Mouse (Mus musculus) liver, adult (tissue): ENCODE data around the gene Gak.

Experiments
- GATA4 ChIP-seq: IDR thresholded peaks from 2 replicates; pipeline ENCODE4 v1.6.1; 2014; ENCODE audit warnings: mild to moderate bottlenecking, low read length; ENCODE audit not compliant: insufficient replicate concordance

Gak gene

GRCm38 (mm10) chr5:108662772-108663171 is 33.2 kb upstream of the Gak start:
- TF ChIP-seq GATA4: no peak

GRCm38 (mm10) chr5:108660632-108661268 is 31.2 kb upstream of the Gak start:
- no peak for TF ChIP-seq GATA4

DNA sequence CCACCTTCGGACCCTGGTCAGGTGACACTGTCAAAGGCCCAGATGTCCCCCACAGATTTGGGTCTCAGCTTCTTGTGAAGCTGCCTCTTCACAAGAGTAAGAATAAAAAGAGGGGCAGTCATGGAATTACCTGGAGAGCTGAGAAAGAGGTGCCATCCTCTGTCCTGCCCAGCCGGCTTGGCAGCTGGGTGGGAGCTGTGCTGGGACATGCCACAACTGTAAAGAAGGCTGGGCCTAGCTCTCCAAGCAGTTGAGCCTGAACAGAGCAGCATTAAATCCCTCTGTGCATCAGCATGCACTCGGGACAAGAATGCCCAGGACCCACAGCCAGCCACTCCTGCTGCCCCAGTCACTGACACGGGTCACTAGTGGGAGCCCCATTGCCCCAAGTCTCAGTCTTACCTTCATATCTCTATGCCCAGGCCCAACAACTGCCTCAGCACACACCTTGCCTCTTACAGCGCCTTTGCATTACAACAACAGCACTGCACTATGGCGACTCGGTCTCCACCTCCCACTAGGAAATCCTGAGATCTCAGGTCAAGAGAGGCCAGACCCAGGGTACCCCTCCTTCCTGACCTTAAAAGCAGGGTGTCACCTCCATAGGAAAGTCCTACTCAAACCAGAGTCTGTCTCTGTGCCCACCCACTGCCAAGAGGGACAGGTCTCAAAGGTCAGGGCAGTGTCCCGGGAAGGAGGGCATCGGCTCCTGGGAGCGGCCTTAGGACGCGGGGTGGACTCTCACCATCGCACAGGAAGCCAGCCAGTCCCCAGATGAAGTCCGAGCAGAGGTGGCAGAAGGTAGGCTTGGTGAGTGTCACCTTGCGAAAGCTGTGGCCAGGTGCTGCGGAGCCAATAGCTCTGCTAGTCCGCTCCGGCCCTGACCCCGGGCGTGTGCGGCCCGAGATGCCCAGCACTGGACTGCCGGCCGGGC is 30.4 kb upstream of the Gak start, which contains the start of gene Idua:
Idua (plus strand) TSS at position 634 of the 934 bp plus-strand sequence.
- no peak for TF ChIP-seq GATA4

DNA sequence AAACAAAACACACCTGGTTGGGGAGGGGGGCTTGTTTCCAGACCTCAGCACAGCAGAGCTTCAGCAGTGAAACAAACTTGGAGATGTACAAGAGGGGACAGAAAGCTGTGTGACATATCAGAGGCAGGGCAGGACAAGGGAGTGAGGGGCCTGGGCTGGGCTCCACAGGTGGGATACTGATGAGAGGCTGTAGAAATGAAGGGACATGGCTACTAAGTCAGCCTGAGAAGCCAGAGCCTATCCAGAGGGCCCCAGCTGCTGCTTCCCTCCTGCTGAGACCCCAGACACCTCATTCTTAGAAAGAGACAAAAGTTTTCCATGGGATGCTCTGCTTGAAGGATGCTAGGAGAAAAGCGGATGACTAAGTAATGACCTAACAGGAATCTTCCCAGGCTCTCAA is 29.1 kb upstream of the Gak start:
- TF ChIP-seq GATA4: no peak

GRCm38 (mm10) chr5:108657406-108657805 is 27.9 kb upstream of the Gak start:
- TF ChIP-seq GATA4: no peak

GRCm38 (mm10) chr5:108655891-108656650 is 26.5 kb upstream of the Gak start:
- no peak for TF ChIP-seq GATA4

DNA sequence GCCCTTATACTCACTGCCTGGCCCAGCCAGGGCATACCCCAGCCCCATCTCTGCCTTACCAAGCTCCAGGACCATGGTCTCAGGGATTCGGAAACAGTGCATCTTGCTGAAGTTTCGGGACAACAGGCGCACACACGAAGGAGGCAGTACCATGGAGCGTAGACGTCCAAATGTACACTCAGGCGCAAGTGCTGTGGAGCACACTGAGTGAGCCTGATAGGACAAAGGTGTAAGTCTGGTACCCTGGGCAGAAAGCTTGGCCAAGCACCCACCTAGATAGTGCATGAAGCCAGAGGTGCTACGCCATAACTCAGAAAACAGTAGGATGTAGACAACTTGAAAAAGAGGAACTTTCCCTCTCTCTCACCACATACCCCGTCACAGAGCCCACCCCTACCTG is 25.8 kb upstream of the Gak start:
- no peak for TF ChIP-seq GATA4

GRCm38 (mm10) chr5:108654444-108654990 is 25.0 kb upstream of the Gak start:
- TF ChIP-seq GATA4: no peak

DNA sequence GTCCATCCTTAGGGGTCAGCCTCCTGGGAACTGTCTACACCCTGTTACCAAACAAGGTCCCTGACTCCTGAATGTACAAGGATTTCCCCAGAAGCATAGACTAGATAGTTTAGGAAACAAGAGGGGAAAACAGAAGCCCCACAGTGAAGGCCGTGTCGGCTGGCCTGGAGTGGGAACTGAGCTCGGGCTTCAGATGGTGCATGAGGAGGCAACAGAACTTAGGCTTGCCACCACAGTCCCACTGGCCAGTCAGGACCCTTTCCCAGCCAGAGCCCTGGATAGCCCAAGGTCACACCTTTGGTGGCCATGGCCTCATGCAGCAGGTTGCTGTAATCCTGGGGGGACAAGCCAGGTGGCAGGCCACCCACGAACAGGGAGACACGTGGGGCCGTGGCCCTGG is 23.8 kb upstream of the Gak start:
- no peak for TF ChIP-seq GATA4

DNA sequence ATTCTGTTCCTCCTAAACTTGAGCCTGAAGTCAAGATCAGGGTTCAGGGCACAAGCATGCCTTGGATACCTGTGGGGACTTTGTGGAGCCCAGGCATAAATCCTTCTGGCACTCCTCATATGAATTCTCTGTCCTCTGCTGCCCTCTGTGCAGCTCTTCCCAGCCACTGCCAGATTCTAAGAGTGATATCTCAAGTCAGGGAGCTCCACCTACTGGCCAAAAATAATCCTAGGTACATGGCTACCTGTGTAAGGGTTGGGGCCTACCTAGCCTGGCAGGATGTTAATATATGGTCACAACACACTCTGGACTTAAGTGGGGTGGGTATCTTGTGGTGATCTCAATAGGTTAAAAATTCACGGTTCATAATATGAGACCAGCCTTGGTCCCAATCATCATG is 22.3 kb upstream of the Gak start:
- no peak for TF ChIP-seq GATA4

DNA sequence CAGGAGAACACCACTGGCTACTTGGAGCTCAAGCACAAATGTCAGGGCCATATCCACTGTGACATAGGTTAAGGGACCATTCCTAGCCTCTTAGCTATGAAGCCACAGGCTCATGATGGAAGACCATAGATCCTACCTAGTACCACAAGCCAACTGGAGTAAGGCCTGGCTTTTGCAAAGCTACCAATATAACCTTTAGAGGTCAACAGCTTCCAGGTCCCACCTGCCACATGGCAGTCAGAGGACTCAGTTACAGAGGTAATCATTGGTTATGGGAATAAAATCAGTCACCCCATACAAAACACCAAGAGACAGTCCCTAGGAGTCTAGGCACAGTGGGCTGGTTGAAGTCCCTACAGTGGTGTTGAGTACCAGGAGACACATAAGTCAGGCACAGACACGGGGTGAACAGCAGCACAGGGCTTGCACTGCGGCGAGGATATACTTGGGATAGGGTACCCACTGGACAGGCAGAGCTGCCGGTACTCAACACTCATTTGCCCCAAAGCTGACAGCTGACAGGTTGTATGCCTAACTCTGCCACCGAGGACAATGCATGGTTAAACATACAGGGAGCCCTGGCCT is 21.7 kb upstream of the Gak start:
- TF ChIP-seq GATA4: no peak

- no peak for TF ChIP-seq GATA4
These were observed 20.8 kb upstream of the Gak start for GRCm38 (mm10) chr5:108650341-108650740.

- no peak for TF ChIP-seq GATA4
These were observed 19.5 kb upstream of the Gak start for GRCm38 (mm10) chr5:108648937-108649576.

- TF ChIP-seq GATA4: no peak
These were observed 18.4 kb upstream of the Gak start for GRCm38 (mm10) chr5:108647820-108648465.
